Mouse (Mus musculus) cerebellum, adult 9-10 months (tissue): ENCODE results near the gene C77080.

Experiments
- DNase-seq: peaks from one replicate; pipeline ENCODE4 v3.0.0; 2022

The C77080 gene

GRCm38 (mm10) chr4:129266191-129266590 is 5.0 kb upstream of the C77080 start:
- DNase-seq = no peak

DNA sequence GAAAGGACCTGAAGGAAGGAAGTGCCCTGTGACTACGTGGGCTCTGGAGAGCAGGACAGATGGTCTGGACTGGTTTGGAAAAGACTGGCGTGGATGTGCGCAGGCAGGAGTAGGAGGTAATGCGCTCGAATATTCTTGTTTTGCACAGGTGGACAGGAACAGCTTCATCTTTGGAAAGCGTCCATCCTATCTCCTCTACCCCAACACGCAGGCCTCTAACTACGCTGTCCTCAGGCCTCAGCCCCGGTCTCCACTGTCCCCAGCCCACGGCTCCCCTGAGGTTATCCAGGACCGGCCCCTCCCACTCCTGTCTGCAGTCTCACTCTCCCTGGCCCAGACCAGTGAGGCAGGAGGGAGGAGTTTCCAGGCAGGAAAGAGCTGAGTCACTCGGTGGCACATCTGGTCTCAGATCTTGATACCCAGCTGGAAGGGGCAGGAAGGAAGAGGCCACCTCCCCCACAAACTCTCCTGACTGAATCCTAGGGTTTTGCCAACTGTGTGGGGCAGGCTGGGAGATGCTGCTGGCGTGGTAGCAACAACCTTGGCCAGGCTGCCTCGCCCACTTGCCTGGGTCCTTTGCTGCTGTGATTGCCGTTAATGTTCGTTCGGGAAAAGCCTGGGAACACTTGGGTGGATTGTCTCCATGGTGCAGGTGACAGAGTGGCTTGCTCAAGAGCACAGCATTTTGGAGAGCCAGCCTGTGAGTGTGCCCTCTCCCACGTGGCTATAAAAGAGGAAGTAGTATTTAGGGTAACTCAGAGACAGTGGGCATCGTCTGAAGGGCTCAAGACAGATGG is 2.2 kb upstream of the C77080 start:
- DNase-seq = peak; percentile 81

- DNase-seq = no peak
Measured at GRCm38 (mm10) chr4:129260678-129261077, 526 bp downstream of the C77080 start.

- no peak for DNase-seq
Measured at GRCm38 (mm10) chr4:129259101-129259500, 2.1 kb downstream of the C77080 start.

DNA sequence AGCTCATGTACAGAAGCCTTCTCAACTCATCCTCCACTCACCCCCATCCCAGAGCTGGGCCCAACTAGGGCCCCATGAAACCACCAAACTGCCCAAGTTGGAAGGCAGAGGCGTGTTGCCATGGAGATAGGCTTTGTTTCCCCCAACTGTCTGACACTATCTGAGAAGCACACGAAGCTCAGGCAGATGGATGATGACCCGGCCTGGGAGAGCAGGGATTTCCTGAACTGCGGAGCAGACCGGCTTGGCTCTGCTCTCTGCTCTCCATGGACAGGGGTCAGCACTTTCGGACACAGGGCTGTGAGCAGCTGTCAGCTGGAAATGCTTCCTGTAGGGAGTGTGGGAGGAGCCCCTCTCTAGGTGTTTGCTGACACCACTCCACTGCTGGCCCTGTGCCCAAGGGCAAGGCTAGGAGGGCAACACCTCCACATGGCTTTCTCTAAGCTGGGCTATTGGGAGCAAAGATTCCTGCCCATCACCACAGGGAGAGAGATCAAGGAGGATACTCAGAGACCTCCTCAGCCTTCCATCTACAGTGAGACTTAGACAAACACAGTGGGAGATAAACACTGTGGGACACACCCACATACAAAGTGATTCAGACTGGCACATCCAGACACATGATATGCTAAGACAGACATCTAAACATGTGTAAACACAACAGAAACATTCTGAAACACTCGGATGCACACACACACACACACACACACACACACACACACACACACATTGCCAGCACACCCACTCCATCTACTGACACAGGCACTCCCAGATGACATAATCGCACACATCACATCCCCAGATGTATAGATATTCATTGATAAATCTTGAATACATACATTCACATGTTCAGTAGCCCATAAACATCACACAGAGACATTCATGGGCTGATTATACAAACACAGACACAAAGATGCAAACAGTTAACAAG is 4.5 kb downstream of the C77080 start:
- no peak for DNase-seq

DNA sequence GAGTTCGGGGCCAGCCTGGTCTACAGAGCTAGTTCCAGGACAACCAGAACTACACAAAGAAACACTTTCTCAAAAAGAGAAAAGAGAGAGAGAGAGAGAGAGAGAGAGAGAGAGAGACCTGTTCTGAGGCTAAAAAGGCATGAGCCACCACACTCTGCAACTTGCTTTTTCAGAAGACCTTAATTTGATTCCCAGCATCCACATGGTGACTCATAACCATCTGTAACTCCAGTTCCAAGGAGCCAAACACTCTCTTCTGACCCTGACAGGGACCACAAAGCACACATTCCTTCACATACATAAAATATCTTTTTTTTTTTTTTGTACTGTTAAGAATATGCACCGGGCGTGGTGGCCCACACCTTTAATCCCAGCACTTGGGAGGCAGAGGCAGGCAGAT is 6.6 kb downstream of the C77080 start:
- DNase-seq = no peak

- DNase-seq = no peak
Measured at GRCm38 (mm10) chr4:129252492-129252891, 8.7 kb downstream of the C77080 start.

- DNase-seq = no peak
Measured at GRCm38 (mm10) chr4:129251482-129252125, 9.6 kb downstream of the C77080 start.

DNA sequence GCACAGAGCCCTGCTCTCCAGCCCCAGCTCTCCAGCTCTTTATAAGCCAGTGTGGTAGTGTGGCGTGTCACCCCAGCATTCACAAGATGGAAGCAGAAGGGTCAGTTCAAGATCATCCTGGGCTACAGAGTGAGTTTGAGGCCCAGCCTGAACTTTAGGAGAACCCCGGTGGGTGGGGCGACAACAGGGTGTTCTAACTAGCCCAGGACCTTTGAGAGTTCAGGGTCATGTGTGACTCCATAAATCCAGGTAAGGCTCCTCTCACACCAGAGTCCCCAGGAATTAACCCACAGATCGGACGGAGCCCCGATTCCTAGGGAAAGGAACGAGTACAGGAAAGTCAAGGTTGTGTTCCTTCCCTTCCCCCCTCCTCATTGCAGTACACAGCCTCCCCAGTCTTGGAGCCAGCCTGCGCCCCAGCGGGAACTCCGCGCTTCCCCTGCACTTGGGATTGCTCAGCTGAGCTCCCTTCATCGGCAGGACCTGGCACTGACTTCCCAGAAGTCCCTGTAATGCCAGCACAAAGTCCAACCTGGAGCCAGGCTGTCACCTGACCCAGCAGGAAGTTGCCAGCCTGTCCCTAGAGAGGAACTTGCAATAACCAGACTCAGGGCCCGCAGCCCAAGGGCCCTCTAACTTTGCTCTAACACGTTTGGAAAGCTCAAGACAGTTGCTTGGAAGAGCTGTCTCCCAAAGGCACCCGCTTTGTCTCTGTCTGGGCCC is 10.3 kb downstream of the C77080 start:
- peak; percentile 59 for DNase-seq

DNA sequence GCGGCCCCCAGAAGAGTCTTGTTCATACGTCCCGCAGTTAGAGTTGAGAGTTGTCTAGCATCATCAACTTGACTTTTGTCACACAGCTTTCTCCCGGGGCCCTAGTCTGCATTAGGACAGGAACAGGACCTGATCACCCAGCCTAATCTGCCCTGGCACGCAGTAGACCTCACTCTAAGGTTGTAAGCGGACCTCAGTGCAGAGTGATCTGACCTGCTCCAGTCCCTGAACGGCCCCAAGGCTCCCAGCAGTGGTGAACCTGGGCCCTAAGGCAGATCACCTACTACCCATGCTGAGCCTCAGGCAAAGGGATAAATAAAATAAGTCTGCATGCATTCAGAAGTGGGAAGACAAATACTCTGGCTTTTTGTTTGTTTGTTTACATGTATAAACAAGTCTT is 11.9 kb downstream of the C77080 start:
- DNase-seq = no peak

- no peak for DNase-seq
Measured at GRCm38 (mm10) chr4:129248243-129248767, 12.9 kb downstream of the C77080 start.

- no peak for DNase-seq
Measured at GRCm38 (mm10) chr4:129247381-129248242, 13.6 kb downstream of the C77080 start.

GRCm38 (mm10) chr4:129246360-129247301 is 14.6 kb downstream of the C77080 start:
- DNase-seq = no peak

DNA sequence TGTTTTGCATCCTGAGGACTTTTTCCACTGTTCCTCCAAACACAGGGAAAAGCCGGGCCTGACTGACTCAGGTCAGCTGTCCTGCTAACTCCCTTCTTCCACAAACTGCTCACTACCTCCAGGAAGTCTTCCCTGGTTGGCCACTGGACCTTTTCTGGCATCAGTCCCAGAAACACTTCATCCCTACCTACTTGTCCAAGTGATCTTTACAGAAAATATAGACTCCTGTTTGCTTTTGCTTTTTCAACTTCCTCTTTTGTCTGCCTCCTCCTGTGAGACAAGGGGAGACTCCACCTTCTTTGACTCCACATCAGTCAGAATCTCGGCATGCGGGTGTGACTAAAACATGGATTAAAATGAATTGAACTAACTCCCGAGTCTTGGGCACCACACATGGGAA is 16.4 kb downstream of the C77080 start:
- no peak for DNase-seq

DNA sequence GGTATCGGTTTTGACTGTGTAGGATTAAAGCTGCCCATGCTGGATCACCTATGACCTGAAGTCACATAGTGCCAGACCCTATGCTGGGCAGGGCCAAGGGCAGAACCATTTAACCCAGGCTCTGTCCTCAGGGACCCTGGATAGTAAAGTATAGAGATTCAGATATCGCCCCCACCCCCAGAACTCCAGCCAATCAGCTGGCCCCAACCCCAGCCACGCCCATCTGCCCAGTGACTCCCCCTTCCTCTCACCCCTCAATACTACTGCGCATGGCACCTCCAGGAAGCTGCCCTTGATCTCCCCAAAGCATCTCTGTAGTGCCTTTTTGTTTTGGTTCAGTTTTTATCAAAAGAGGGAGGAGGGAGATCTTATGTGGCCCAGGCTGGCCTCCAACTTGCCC is 18.4 kb downstream of the C77080 start:
- no peak for DNase-seq

DNA sequence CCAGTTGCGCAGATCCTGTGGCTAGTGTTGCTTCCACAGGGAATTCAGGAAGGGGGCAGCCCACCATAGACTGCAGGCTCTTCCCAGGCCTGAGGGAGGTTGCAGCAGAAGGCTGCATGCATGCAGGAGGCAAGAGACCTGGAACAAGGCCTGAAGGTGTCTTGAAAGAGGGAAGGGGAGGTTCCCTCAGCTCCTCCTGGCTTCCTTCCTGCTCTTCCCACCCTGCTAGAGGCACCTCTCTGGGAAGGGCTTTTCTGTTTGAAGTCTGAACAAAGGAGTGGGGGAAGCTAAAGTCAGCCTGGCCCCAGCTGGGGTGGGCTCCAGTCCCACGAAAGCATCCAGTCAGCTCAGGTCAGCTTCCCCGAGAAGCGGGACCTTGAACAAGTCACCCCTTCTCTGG is 18.9 kb downstream of the C77080 start:
- DNase-seq = no peak

DNA sequence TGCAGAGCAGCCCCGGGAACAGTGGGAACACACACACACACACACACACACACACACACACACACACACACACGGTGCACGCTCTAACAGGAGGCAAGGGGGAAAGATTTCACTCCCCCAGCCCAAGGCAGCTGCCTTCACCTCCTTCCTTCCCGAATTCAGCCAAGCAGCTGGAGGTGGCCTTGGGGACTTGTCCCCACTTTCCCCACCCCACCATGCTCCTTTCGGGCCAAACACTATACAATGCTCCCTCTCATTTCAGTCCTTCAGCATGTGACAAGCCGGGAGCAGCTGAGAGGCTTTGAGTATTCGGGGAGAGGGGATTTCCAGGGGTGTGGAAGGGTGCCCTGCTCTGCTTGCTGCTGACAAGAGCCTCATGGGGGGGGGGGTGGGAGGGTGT is 19.3 kb downstream of the C77080 start:
- DNase-seq = no peak

DNA sequence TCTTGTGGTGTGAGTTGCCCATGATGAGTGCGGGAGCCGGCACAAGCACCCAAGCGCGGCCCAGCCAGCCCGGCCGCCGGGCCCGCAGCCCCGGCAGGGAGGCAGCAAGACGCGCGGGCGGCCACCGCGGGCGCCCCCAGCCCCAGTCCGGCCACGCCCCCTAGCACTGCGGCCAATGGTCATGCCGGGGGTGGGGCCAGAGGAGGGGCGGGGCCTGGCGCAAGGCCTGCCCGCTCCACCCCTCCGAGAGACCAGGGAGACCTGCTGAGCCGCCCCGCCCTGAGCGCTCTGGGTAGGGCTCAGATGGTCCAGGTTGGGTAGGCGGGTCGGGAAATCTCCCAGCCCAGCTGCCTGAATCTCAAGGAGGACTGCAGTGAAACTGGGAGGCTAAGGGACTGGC is 22.1 kb downstream of the C77080 start:
- peak; percentile 84 for DNase-seq

- DNase-seq = no peak
Measured at GRCm38 (mm10) chr4:129238579-129239016, 22.6 kb downstream of the C77080 start.

DNA sequence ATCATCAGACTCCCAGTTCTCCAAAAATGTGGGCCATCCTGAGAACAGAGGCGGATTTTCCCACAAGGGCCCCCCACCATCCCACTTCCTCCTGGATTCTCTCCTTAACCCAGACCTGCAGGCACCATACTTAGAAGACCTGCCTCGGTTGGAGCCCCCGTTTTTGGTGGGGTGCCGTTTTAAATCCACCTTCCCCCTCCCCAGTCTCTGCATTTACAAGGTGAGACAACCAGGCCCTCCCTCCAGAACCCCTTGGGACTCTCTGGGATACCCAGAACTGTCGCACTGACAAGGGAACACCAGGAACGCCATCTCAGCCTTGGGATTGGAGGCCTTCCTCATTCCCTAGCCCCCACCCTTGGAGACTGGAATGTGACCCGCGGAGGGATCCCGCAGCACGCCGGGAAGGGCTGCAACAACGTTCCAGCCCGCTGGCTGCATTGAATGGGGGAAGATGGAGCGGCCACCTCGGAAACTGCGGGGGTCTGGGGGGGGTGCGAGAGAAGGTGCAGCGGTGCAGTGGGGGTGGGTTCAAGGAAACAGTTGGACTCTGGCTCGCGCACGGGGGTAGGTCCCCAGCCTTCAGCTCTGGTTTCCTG is 23.3 kb downstream of the C77080 start:
- DNase-seq = no peak
